Mouse (Mus musculus) kidney, postnatal 10 days (tissue): ENCODE results near the gene Eif4a1.

Experiments used
- DNase-seq: peaks from one replicate; pipeline ENCODE4 v3.0.0; 2021; ENCODE audit warnings: mixed read lengths

Eif4a1 gene

GRCm38 (mm10) chr11:69670786-69671725 is 1.2 kb downstream of the Eif4a1 start:
- DNase-seq = peak; percentile 98

GRCm38 (mm10) chr11:69666665-69667005 is 5.6 kb downstream of the Eif4a1 start:
- DNase-seq = no peak

GRCm38 (mm10) chr11:69665961-69666664 is 6.1 kb downstream of the Eif4a1 start, which contains the start of gene Cd68:
Cd68 (minus strand) TSS chr11:69666153.
- peak; percentile 48 for DNase-seq

- DNase-seq = no peak
Observed at GRCm38 (mm10) chr11:69665457-69665960, 6.7 kb downstream of the Eif4a1 start.

- DNase-seq = no peak
Observed at GRCm38 (mm10) chr11:69664841-69665240, 7.4 kb downstream of the Eif4a1 start.

- DNase-seq = peak; percentile 33
Observed at GRCm38 (mm10) chr11:69663795-69664194, 8.4 kb downstream of the Eif4a1 start.

- DNase-seq = no peak
Observed at GRCm38 (mm10) chr11:69662967-69663671, 9.1 kb downstream of the Eif4a1 start.

- peak; percentile 96 for DNase-seq
Observed at GRCm38 (mm10) chr11:69662213-69662966, 9.8 kb downstream of the Eif4a1 start, which contains the start of gene Mpdu1. Mpdu1 (minus strand) TSS chr11:69662642.

GRCm38 (mm10) chr11:69661221-69661881 is 10.9 kb downstream of the Eif4a1 start:
- peak; percentile 41 for DNase-seq

GRCm38 (mm10) chr11:69657462-69657881 is 14.8 kb downstream of the Eif4a1 start:
- no peak for DNase-seq

GRCm38 (mm10) chr11:69656617-69657461 is 15.4 kb downstream of the Eif4a1 start:
- peak; percentile 67 for DNase-seq

- DNase-seq = no peak
Observed at GRCm38 (mm10) chr11:69656065-69656455, 16.2 kb downstream of the Eif4a1 start.

- DNase-seq = peak; percentile 87
Observed at GRCm38 (mm10) chr11:69655264-69656064, 16.8 kb downstream of the Eif4a1 start, which contains the start of gene Sox15. Sox15 (plus strand) TSS chr11:69655314.

- DNase-seq = no peak
Observed at GRCm38 (mm10) chr11:69654760-69655159, 17.5 kb downstream of the Eif4a1 start.

- DNase-seq = no peak
Observed at GRCm38 (mm10) chr11:69653399-69653798, 18.8 kb downstream of the Eif4a1 start.

- no peak for DNase-seq
Observed at GRCm38 (mm10) chr11:69645860-69646259, 26.4 kb downstream of the Eif4a1 start.

- no peak for DNase-seq
Observed at GRCm38 (mm10) chr11:69635471-69635870, 36.8 kb downstream of the Eif4a1 start.

GRCm38 (mm10) chr11:69633128-69633866 is 38.9 kb downstream of the Eif4a1 start:
- DNase-seq = peak; percentile 83
